Mouse (Mus musculus): ENCODE results near the gene Snx15.

DNA sequence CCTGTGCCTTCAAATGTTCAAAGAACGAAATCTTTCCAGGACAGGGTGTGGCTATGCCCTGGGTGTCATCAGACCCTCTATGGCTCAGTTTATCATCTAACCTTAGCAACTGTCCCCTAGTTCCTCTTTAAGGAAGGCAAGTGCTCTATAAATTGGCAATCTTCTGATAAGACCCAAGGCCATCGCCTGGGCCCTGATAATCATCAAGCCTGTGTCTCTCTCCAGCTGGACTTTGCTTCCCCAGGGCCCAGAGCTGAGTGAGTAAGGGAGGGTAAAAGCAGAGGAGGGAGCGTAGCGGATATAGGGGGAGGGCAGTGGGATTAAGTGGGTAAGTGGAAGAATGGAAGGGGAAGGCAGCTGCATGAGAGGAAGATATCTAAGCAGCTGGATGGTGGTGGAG is 23.6 kb downstream of the Snx15 start:
- TF ChIP-seq RAD21 (IDR thresholded peaks at IDR 0.05; ENCODE audit: low read depth, low read length): no peak
- no peak for TF ChIP-seq GABPA (IDR thresholded peaks at IDR 0.05; ENCODE audit: insufficient replicate concordance, low read depth, low read length)
- TF ChIP-seq POLR2AphosphoS2 (IDR thresholded peaks at IDR 0.05; ENCODE audit: low read depth, low read length): no peak

Data from CH12.LX (cell line).